Mouse (Mus musculus): ENCODE results near the gene Slit3. TPM values are rescaled to one million over a fixed set of nuclear protein-coding genes. Genes with fewer than 3 reads are reported as not detected.

Slit3 gene
- polyA plus RNA-seq, 1 experiment: 6.6 TPM

- Histone ChIP-seq H3K27me3 (ENCODE audit: control insufficient read depth, insufficient read depth, low read length) (no peaks in the 10 kb centered on the region), H3K4me1 (ENCODE audit: control insufficient read depth, insufficient read depth, insufficient read length, low read length) (no peaks in the 10 kb centered on the region), H3K4me3 (ENCODE audit: low read depth, low read length) (no peak overlapping the region), H3K27ac (ENCODE audit: insufficient read depth, low read depth, low read length) (no peak overlapping the region), H3K36me3 (ENCODE audit: control insufficient read depth, insufficient read depth, low read length) (no peaks in the 10 kb centered on the region)
- WGBS: 20% methylated on average over 6 of the region's 6 CpGs
- no peak for TF ChIP-seq CTCF (IDR thresholded peaks at IDR 0.05; ENCODE audit: extremely low read depth, insufficient read length, insufficient replicate concordance, low read depth, low read length)
- no peak for TF ChIP-seq POLR2A (IDR thresholded peaks at IDR 0.05; ENCODE audit: low read depth, low read length)
These were observed 159.8 kb downstream of the Slit3 start for GRCm38 (mm10) chr11:35280826-35281225.

- TF ChIP-seq POLR2A (IDR thresholded peaks at IDR 0.05; ENCODE audit: low read depth, low read length) (no peak), CTCF (IDR thresholded peaks at IDR 0.05; ENCODE audit: extremely low read depth, insufficient read length, insufficient replicate concordance, low read depth, low read length) (no peak)
- Histone ChIP-seq H3K36me3 (ENCODE audit: control insufficient read depth, insufficient read depth, low read length) (no peaks in the 10 kb centered on the region), H3K27ac (ENCODE audit: insufficient read depth, low read depth, low read length) (no peak overlapping the region), H3K4me3 (ENCODE audit: low read depth, low read length) (no peak overlapping the region), H3K4me1 (ENCODE audit: control insufficient read depth, insufficient read depth, insufficient read length, low read length) (no peaks in the 10 kb centered on the region), H3K27me3 (ENCODE audit: control insufficient read depth, insufficient read depth, low read length) (no peaks in the 10 kb centered on the region)
- WGBS: 83% methylated on average over 5 of the region's 5 CpGs
These were observed 161.1 kb downstream of the Slit3 start for GRCm38 (mm10) chr11:35282001-35282632.

GRCm38 (mm10) chr11:35282825-35283571 is 162.0 kb downstream of the Slit3 start:
- TF ChIP-seq POLR2A (IDR thresholded peaks at IDR 0.05; ENCODE audit: low read depth, low read length) (no peak), CTCF (IDR thresholded peaks at IDR 0.05; ENCODE audit: extremely low read depth, insufficient read length, insufficient replicate concordance, low read depth, low read length) (no peak)
- Histone ChIP-seq H3K27ac (ENCODE audit: insufficient read depth, low read depth, low read length) (no peak overlapping the region), H3K4me1 (ENCODE audit: control insufficient read depth, insufficient read depth, insufficient read length, low read length) (no peaks in the 10 kb centered on the region), H3K36me3 (ENCODE audit: control insufficient read depth, insufficient read depth, low read length) (no peaks in the 10 kb centered on the region), H3K4me3 (ENCODE audit: low read depth, low read length) (no peak overlapping the region), H3K27me3 (ENCODE audit: control insufficient read depth, insufficient read depth, low read length) (no peaks in the 10 kb centered on the region)
- whole genome bisulfite sequencing: 75% methylated on average over 12 of the region's 12 CpGs

- no peaks in the 10 kb centered on the region for H3K27me3 ChIP-seq (ENCODE audit: control insufficient read depth, insufficient read depth, low read length)
- WGBS: 86% methylated on average over 3 of the region's 3 CpGs
- H3K4me1 ChIP-seq (ENCODE audit: control insufficient read depth, insufficient read depth, insufficient read length, low read length): no peaks in the 10 kb centered on the region
- no peak overlapping the region for H3K4me3 ChIP-seq (ENCODE audit: low read depth, low read length)
- TF ChIP-seq CTCF (IDR thresholded peaks at IDR 0.05; ENCODE audit: extremely low read depth, insufficient read length, insufficient replicate concordance, low read depth, low read length) (no peak), POLR2A (IDR thresholded peaks at IDR 0.05; ENCODE audit: low read depth, low read length) (no peak)
- no peak overlapping the region for H3K27ac ChIP-seq (ENCODE audit: insufficient read depth, low read depth, low read length)
- no peaks in the 10 kb centered on the region for H3K36me3 ChIP-seq (ENCODE audit: control insufficient read depth, insufficient read depth, low read length)
These were observed 162.7 kb downstream of the Slit3 start for GRCm38 (mm10) chr11:35283767-35284166.

- Histone ChIP-seq H3K27me3 (ENCODE audit: control insufficient read depth, insufficient read depth, low read length) (no peaks in the 10 kb centered on the region), H3K36me3 (ENCODE audit: control insufficient read depth, insufficient read depth, low read length) (no peaks in the 10 kb centered on the region), H3K4me1 (ENCODE audit: control insufficient read depth, insufficient read depth, insufficient read length, low read length) (no peaks in the 10 kb centered on the region), H3K4me3 (ENCODE audit: low read depth, low read length) (no peak overlapping the region), H3K27ac (ENCODE audit: insufficient read depth, low read depth, low read length) (no peak overlapping the region)
- WGBS: 77% methylated on average over 13 of the region's 13 CpGs
- TF ChIP-seq POLR2A (IDR thresholded peaks at IDR 0.05; ENCODE audit: low read depth, low read length): no peak
- TF ChIP-seq CTCF (IDR thresholded peaks at IDR 0.05; ENCODE audit: extremely low read depth, insufficient read length, insufficient replicate concordance, low read depth, low read length): no peak
These were observed 165.8 kb downstream of the Slit3 start for GRCm38 (mm10) chr11:35286578-35287390.

GRCm38 (mm10) chr11:35288056-35288455 is 167.0 kb downstream of the Slit3 start:
- Histone ChIP-seq H3K4me3 (ENCODE audit: low read depth, low read length) (no peak overlapping the region), H3K36me3 (ENCODE audit: control insufficient read depth, insufficient read depth, low read length) (no peaks in the 10 kb centered on the region), H3K4me1 (ENCODE audit: control insufficient read depth, insufficient read depth, insufficient read length, low read length) (no peaks in the 10 kb centered on the region), H3K27me3 (ENCODE audit: control insufficient read depth, insufficient read depth, low read length) (no peaks in the 10 kb centered on the region), H3K27ac (ENCODE audit: insufficient read depth, low read depth, low read length) (no peak overlapping the region)
- TF ChIP-seq POLR2A (IDR thresholded peaks at IDR 0.05; ENCODE audit: low read depth, low read length) (no peak), CTCF (IDR thresholded peaks at IDR 0.05; ENCODE audit: extremely low read depth, insufficient read length, insufficient replicate concordance, low read depth, low read length) (no peak)
- WGBS: 70% methylated on average over 7 of the region's 7 CpGs
